Mouse (Mus musculus): Measurements from ENCODE around the gene Cyp2d9. TPM values are rescaled to one million over a fixed set of nuclear protein-coding genes. Genes with fewer than 3 reads are reported as not detected.
"Not testable (repeated sequence)": the region's sequence is repeated elsewhere in the genome, so short reads cannot be mapped to it uniquely, and the experiment has no call there.

Gene Cyp2d9
- total RNA-seq, 2 experiments from 2014 or later = 0.26 TPM; not detected in 1

GRCm38 (mm10) chr15:82452133-82452532 is 18.9 kb downstream of the Cyp2d9 start:
- DNase-seq = not testable (repeated sequence)

- DNase-seq = not testable (repeated sequence)
Measured at GRCm38 (mm10) chr15:82453501-82453900, 20.3 kb downstream of the Cyp2d9 start.

- DNase-seq = not testable (repeated sequence)
Measured at GRCm38 (mm10) chr15:82456086-82456790, 23.0 kb downstream of the Cyp2d9 start.

GRCm38 (mm10) chr15:82457064-82458021 is 24.1 kb downstream of the Cyp2d9 start:
- DNase-seq = no peak

GRCm38 (mm10) chr15:82459266-82459665 is 26.0 kb downstream of the Cyp2d9 start:
- DNase-seq = not testable (repeated sequence)

- DNase-seq = no peak
Measured at GRCm38 (mm10) chr15:82464701-82465100, 31.5 kb downstream of the Cyp2d9 start.

- not testable (repeated sequence) for DNase-seq
Measured at GRCm38 (mm10) chr15:82494273-82494672, 61.0 kb downstream of the Cyp2d9 start.

Small RNA genes lying within 50 kb of the gene (microRNA-seq; reads per million reads assigned to microRNA genes)
- gene Gm25990 (0 reads per million in 2 experiments), gene Gm27331 (0 reads per million in 2 experiments), gene Gm27622 (0 reads per million in 2 experiments), gene Gm27825 (0 reads per million in 2 experiments), gene Mir7684 (0 reads per million in 2 experiments)

Other genes starting within 250 kb of the Cyp2d9 start
- under 1 TPM; 0.52 to 0.95 TPM for gene Shisa8, start 220.6 kb upstream of the Cyp2d9 start, total RNA-seq (2021)
- gene Tnfrsf13c, start 209.1 kb upstream of the Cyp2d9 start, total RNA-seq (2021) = under 1 TPM; 0.36 to 0.41 TPM
- gene Cenpm, start 188.7 kb upstream of the Cyp2d9 start, total RNA-seq (2021) = 10 to 100 TPM; 23.8 to 24.7 TPM
- gene 1500009C09Rik, start 181.0 kb upstream of the Cyp2d9 start, total RNA-seq (2021) = not detected
- 1 to 10 TPM; 1.3 to 1.9 TPM for gene Sept3, start 158.5 kb upstream of the Cyp2d9 start, total RNA-seq (2021)
- under 1 TPM; 0.43 TPM for gene Wbp2nl, start 134.5 kb upstream of the Cyp2d9 start, total RNA-seq (2021)
- gene Naga, start 94.5 kb upstream of the Cyp2d9 start, total RNA-seq (2021) = 10 to 100 TPM; 40.0 to 41.1 TPM
- 1 to 10 TPM; 3.7 to 4.8 TPM for gene Pheta2, start 94.5 kb upstream of the Cyp2d9 start, total RNA-seq (2021)
- gene Smdt1, start 94.5 kb upstream of the Cyp2d9 start, total RNA-seq (2021) = 100 to 1,000 TPM; 176 to 206 TPM
- 100 to 1,000 TPM; 438 to 494 TPM for gene Ndufa6, start 79.1 kb upstream of the Cyp2d9 start, total RNA-seq (2021)
- gene Cyp2d22, start 53.2 kb upstream of the Cyp2d9 start, total RNA-seq (2021) = 10 to 100 TPM; 15.0 to 17.1 TPM
- under 1 TPM in 1 of 2 experiments, not detected in 1; 0.16 TPM for gene Cyp2d11, start 39.4 kb upstream of the Cyp2d9 start, total RNA-seq (2021)
- not detected for gene Cyp2d10, start 26.2 kb upstream of the Cyp2d9 start, total RNA-seq (2021)
- not detected for gene Cyp2d12, start 121.6 kb downstream of the Cyp2d9 start, total RNA-seq (2021)
- gene Cyp2d34, start 187.5 kb downstream of the Cyp2d9 start, total RNA-seq (2021) = not detected